Mouse (Mus musculus) C2C12 (cell line): ENCODE measurements around the gene Tspan3. TPM values are rescaled to one million over a fixed set of nuclear protein-coding genes. Genes with fewer than 3 reads are reported as not detected.
A peak's percentile ranks its signal among the peaks of the same experiment; 100 is the strongest.

Source experiments
- H3K27me3 ChIP-seq: one replicate; pipeline ENCODE4 v1.6.1; 2011; ENCODE audit not compliant: control insufficient read depth, insufficient read depth, insufficient read length
- H3K36me3 ChIP-seq: one replicate; pipeline ENCODE4 v1.6.1; 2011; ENCODE audit not compliant: control insufficient read depth, insufficient read depth
- H3K4me3 ChIP-seq: one replicate; pipeline ENCODE4 v1.5.1; 2011; ENCODE audit warnings: mild to moderate bottlenecking, control low read depth; ENCODE audit not compliant: poor library complexity, insufficient read depth, severe bottlenecking
- H3K79me2 ChIP-seq: one replicate; pipeline ENCODE4 v1.6.1; 2011; ENCODE audit not compliant: control insufficient read depth, insufficient read depth
- H3K79me3 ChIP-seq: one replicate; pipeline ENCODE4 v1.6.1; 2011; ENCODE audit warnings: low read depth, control low read depth
- H3ac ChIP-seq: one replicate; pipeline ENCODE3; 2011; ENCODE audit warnings: low read depth; ENCODE audit not compliant: control insufficient read depth, insufficient read length
- CEBPB ChIP-seq: IDR thresholded peaks from one replicate; pipeline ENCODE4 v1.6.1; 2011; ENCODE audit warnings: low read depth, mild to moderate bottlenecking, control low read depth, moderate library complexity
- CTCF ChIP-seq: IDR thresholded peaks from one replicate; pipeline ENCODE4 v1.5.1; 2011; ENCODE audit not compliant: control insufficient read depth, insufficient read depth, insufficient read length
- FOSL1 ChIP-seq: IDR thresholded peaks from one replicate; pipeline ENCODE4 v1.8.0; 2011; ENCODE audit warnings: mild to moderate bottlenecking, low read length; ENCODE audit not compliant: poor library complexity, insufficient read depth, severe bottlenecking
- MAX ChIP-seq: IDR thresholded peaks from one replicate; pipeline ENCODE4 v1.6.1; 2011; ENCODE audit warnings: mild to moderate bottlenecking, control low read depth
- MYOD1 ChIP-seq: IDR thresholded peaks from one replicate; pipeline ENCODE4 v1.6.1; 2011; ENCODE audit warnings: low read depth; ENCODE audit not compliant: control insufficient read depth, insufficient read length
- MYOG ChIP-seq: IDR thresholded peaks from one replicate; pipeline ENCODE4 v1.6.1; 2011; ENCODE audit not compliant: control insufficient read depth, insufficient read length; ENCODE audit errors: extremely low read depth
- USF1 ChIP-seq: IDR thresholded peaks from one replicate; pipeline ENCODE4 v1.6.1; 2011; ENCODE audit warnings: low read depth, mild to moderate bottlenecking, control low read depth, moderate library complexity
- polyA plus RNA-seq: library from polyadenylated mRNA; unstranded; fragments of >200 nt; fragmentation: generic; extraction: Trizol; gene quantifications from one replicate; pipeline ENCODE4 v1.2.1, GENCODE M21; 2012; ENCODE audit warnings: missing spikeins

Gene Tspan3
- polyA plus RNA-seq, 1 experiment = 60.6 TPM

DNA sequence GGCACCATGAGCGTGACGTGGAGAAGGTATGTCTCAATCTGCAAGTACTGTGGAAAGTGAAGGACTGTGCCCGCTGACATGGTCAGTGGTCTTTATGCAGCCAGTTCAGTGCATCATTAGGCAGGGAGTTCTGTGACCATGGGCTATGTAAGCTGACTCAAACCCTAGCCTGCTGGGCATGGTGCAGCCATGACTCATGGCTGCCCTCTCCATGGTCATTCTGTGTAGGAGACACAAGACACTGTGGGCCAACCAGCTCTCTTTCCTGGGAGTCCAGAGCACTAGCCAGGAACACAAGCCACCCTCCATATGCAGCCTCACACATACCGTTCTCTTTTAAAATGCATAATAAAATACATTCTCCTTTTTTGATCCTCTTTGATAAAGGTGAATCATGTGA is 39.0 kb upstream of the Tspan3 start:
- no peaks in the 10 kb centered on the region for H3K79me3 ChIP-seq
- H3K27me3 ChIP-seq = no peaks in the 10 kb centered on the region
- no peaks in the 10 kb centered on the region for H3K79me2 ChIP-seq
- H3K36me3 ChIP-seq = peaks cover 8% of the 10 kb centered on the region
- no peak overlapping the region for H3K4me3 ChIP-seq
- H3ac ChIP-seq = no peak overlapping the region
- TF ChIP-seq CTCF (no peak), MYOG (no peak), MYOD1 (no peak), FOSL1 (no peak), CEBPB (no peak), USF1 (no peak), MAX (no peak)

- H3K27me3 ChIP-seq = no peaks in the 10 kb centered on the region
- no peaks in the 10 kb centered on the region for H3K79me3 ChIP-seq
- H3K79me2 ChIP-seq = no peaks in the 10 kb centered on the region
- H3K36me3 ChIP-seq = peaks cover 4% of the 10 kb centered on the region
- no peak overlapping the region for H3K4me3 ChIP-seq
- TF ChIP-seq CTCF = peak; percentile 61
- no peak for TF ChIP-seq MYOG
- H3ac ChIP-seq = no peak overlapping the region
Observed at GRCm38 (mm10) chr9:56200645-56201314, 35.5 kb upstream of the Tspan3 start.

- TF ChIP-seq MYOG = no peak
- no peak for TF ChIP-seq CEBPB
- no peak for TF ChIP-seq MAX
- no peak for TF ChIP-seq MYOD1
- TF ChIP-seq USF1 = no peak
- TF ChIP-seq FOSL1 = no peak
- no peak for TF ChIP-seq CTCF
- Histone ChIP-seq H3K27me3 (no peaks in the 10 kb centered on the region), H3K79me3 (no peaks in the 10 kb centered on the region), H3ac (no peak overlapping the region), H3K36me3 (peaks cover 3% of the 10 kb centered on the region), H3K79me2 (no peaks in the 10 kb centered on the region), H3K4me3 (no peak overlapping the region)
Observed at GRCm38 (mm10) chr9:56200200-56200599, 34.9 kb upstream of the Tspan3 start.

DNA sequence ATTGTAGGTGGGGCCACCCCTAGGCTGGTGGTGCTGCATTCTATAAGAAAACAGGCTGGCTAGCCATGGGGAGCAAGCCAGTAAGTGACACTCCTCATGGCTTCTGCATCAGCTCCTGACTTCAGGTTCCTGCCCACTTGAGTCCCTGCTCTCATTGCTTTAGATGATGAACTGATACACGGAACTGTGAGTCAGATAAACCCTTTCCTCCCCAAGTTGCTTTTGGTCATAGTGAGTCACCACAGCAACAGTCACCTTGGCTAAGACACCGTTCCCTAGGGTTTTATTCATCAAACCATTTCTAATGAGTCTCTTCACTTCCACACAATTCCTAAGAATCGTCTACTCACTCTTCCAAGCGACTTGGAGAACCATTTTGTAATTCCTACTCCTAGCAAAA is 31.6 kb upstream of the Tspan3 start:
- H3ac ChIP-seq = no peak overlapping the region
- H3K79me2 ChIP-seq = no peaks in the 10 kb centered on the region
- no peaks in the 10 kb centered on the region for H3K27me3 ChIP-seq
- H3K79me3 ChIP-seq = no peaks in the 10 kb centered on the region
- TF ChIP-seq FOSL1 = no peak
- no peak for TF ChIP-seq CEBPB
- no peak for TF ChIP-seq MYOG
- no peak for TF ChIP-seq USF1
- no peak for TF ChIP-seq MYOD1
- TF ChIP-seq CTCF = no peak
- no peak for TF ChIP-seq MAX
- H3K4me3 ChIP-seq = no peak overlapping the region
- no peaks in the 10 kb centered on the region for H3K36me3 ChIP-seq

DNA sequence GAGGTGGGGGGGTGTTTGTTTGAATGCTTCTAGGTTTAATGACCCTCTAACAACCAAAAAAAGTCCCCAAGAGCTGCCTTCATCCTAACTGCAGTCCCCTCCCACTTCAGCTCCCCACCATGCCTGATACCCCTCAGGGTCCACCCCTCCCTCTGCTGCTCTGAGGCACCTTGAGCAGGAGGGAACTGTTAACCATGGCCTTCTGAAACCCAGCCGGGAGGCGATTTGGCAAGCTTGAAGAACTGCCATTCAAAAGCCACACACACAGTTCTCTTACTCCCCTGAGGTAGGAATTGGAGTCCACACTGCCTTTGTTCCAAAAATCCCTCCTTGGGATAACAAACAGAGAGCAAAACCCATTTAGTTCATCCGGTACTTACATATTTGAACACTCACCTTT is 29.9 kb upstream of the Tspan3 start:
- H3K36me3 ChIP-seq = no peaks in the 10 kb centered on the region
- no peaks in the 10 kb centered on the region for H3K79me3 ChIP-seq
- H3K4me3 ChIP-seq = no peak overlapping the region
- no peak overlapping the region for H3ac ChIP-seq
- H3K79me2 ChIP-seq = no peaks in the 10 kb centered on the region
- H3K27me3 ChIP-seq = no peaks in the 10 kb centered on the region
- no peak for TF ChIP-seq MYOG
- no peak for TF ChIP-seq USF1
- TF ChIP-seq CTCF = no peak
- no peak for TF ChIP-seq MAX
- TF ChIP-seq FOSL1 = no peak
- no peak for TF ChIP-seq MYOD1
- no peak for TF ChIP-seq CEBPB

DNA sequence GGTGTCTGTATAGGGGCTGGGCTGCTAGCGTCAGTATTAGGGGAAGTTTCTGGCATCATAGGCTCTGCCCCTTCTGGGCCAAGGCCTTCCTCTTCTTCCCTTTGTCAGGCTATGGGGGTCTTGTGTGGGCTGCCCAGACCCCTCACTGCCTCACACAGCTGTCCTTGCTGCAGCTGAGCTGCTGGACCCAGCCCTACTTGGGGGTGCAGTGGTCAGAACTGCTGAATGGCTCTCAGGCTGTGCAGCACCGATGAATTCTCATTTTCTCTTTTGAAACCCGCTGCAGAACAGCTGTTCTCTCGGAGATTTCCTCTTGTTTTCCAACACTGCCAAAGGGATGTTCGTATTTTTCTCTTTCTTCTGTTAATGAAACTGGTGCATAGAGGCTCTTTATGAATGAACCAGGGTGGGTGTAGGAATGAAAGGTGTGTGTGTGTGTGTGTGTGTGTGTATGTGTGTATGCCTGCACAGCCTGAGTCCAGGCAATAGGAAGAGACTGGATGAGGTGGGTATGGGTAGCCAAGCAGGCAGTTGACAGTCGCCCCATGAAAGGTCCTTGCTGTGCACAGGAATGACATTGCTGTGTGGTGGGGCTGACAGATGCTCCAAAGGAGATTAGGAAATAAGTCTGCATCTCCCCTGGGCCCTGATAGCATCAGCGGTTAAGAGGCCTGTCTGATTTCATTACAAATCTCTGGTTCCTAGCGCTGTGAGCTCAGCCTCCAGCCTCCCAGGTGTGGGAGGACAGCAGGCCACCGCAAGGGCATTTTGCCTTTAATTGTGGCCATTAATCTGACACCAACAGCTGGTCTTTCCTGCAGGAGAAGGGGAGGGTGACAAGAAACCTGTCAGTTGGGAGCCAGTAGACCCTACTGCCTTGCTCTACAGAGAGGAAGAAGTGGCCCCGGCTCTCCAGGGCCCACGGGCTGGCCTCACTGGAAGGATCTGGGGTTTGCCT is 26.5 kb upstream of the Tspan3 start:
- Histone ChIP-seq H3K79me3 (no peaks in the 10 kb centered on the region), H3K79me2 (no peaks in the 10 kb centered on the region), H3K4me3 (no peak overlapping the region), H3ac (no peak overlapping the region), H3K36me3 (no peaks in the 10 kb centered on the region), H3K27me3 (no peaks in the 10 kb centered on the region)
- TF ChIP-seq FOSL1 (no peak), MAX (no peak), CEBPB (no peak), MYOG (no peak), MYOD1 (peak; percentile 39), CTCF (no peak), USF1 (no peak)
